Mouse (Mus musculus) spleen, adult 2 months (tissue): ENCODE results near the gene 2510009E07Rik. TPM values are rescaled to one million over a fixed set of nuclear protein-coding genes. Genes with fewer than 3 reads are reported as not detected.
"Not testable (repeated sequence)": the region's sequence is repeated elsewhere in the genome, so short reads cannot be mapped to it uniquely, and the experiment has no call there.

Experiments
- DNase-seq, 2 experiments: peaks; one replicate each; pipeline versions ENCODE4 v3.0.0 to v3.0.0-alpha.2; 2012 to 2021; ENCODE audit warnings: low spot score in 2 of 2, low read depth in 1 of 2
- H3K27ac ChIP-seq: fragments of 200-500 bp; 2 replicates; pipeline ENCODE4 v1.5.1; 2012; ENCODE audit warnings: low read length, inconsistent platforms; ENCODE audit not compliant: insufficient read depth
- H3K27me3 ChIP-seq: fragments of 200-500 bp; 2 replicates; pipeline ENCODE4 v1.6.1; 2012; ENCODE audit warnings: mild to moderate bottlenecking, moderate library complexity, low read length, inconsistent platforms; ENCODE audit not compliant: control insufficient read depth, insufficient read depth
- H3K36me3 ChIP-seq: fragments of 200-500 bp; 2 replicates; pipeline ENCODE4 v1.6.1; 2012; ENCODE audit warnings: mild to moderate bottlenecking, low read length, inconsistent platforms; ENCODE audit not compliant: control insufficient read depth, insufficient read depth
- H3K4me1 ChIP-seq: fragments of 200-500 bp; 2 replicates; pipeline ENCODE4 v1.6.1; 2011; ENCODE audit warnings: inconsistent platforms; ENCODE audit not compliant: control insufficient read depth, insufficient read depth, insufficient read length
- H3K4me3 ChIP-seq: fragments of 200-500 bp; 2 replicates; pipeline ENCODE4 v1.5.1; 2011; ENCODE audit warnings: mild to moderate bottlenecking, inconsistent platforms; ENCODE audit not compliant: insufficient read depth, insufficient read length; ENCODE audit errors: extremely low read depth
- CTCF ChIP-seq: fragments of 200-500 bp; IDR thresholded peaks from 2 replicates; pipeline ENCODE4 v1.5.1; 2011; ENCODE audit warnings: mild to moderate bottlenecking, inconsistent platforms; ENCODE audit not compliant: insufficient read depth, insufficient read length, insufficient replicate concordance; ENCODE audit errors: extremely low read depth
- POLR2A ChIP-seq: fragments of 200-500 bp; IDR thresholded peaks from 2 replicates; pipeline ENCODE4 v1.6.1; 2011; ENCODE audit warnings: low read depth, low read length, inconsistent platforms
- WGBS: fragments of 180-500 bp; shearing (Covaris S2); methylation state at CpG from one replicate; pipeline ENCODE4 v1.1.7; 2018; 5-methylcytosine and 5-hydroxymethylcytosine counted together
- polyA plus RNA-seq: library from polyadenylated mRNA; depleted of rRNA; stranded (reverse); fragments of >200 nt; gene quantifications from 2 replicates; pipeline ENCODE4 v1.2.3, GENCODE M21; 2012

2510009E07Rik gene
- polyA plus RNA-seq, 1 experiment, result 3.8 TPM

DNA sequence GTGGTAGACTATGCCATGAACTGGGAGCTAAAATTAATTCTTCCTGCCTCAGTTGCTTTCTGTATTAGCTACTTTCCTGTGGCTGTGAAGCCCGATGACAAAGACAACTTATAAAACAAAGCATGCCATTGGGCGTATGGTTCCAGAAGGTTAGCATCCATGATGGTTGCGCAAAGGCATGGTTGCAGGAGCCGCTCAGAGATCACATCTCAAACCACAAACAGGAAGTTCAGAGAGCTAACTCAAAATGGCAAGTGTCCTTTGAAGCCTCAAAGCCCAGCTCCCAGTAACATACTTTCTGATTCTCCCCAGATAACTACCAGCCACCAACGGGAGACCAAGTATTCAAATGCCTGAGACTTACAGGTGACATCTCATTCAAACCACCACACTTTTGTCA, 5.3 kb downstream of the 2510009E07Rik start:
- no peak overlapping the region for H3K4me3 ChIP-seq
- DNase-seq, result no peak
- no peaks in the 10 kb centered on the region for H3K36me3 ChIP-seq
- H3K4me1 ChIP-seq, result no peaks in the 10 kb centered on the region
- TF ChIP-seq POLR2A, result no peak
- TF ChIP-seq CTCF, result no peak
- no peak overlapping the region for H3K27ac ChIP-seq
- WGBS, result 24% methylated on average over 5 of the region's 5 CpGs
- no peaks in the 10 kb centered on the region for H3K27me3 ChIP-seq

- no peak for DNase-seq
- no peak for TF ChIP-seq POLR2A
- TF ChIP-seq CTCF, result no peak
- Histone ChIP-seq H3K4me1 (no peaks in the 10 kb centered on the region), H3K27me3 (no peaks in the 10 kb centered on the region), H3K36me3 (no peaks in the 10 kb centered on the region), H3K4me3 (no peak overlapping the region), H3K27ac (no peak overlapping the region)
- WGBS, result 90% methylated on average over 5 of the region's 5 CpGs
These were observed 7.1 kb downstream of the 2510009E07Rik start for GRCm38 (mm10) chr16:21687406-21687805.

GRCm38 (mm10) chr16:21676791-21677190, 17.7 kb downstream of the 2510009E07Rik start:
- WGBS, result 91% methylated on average over 7 of the region's 7 CpGs
- no peak for TF ChIP-seq POLR2A
- TF ChIP-seq CTCF, result no peak
- no peak for DNase-seq
- no peaks in the 10 kb centered on the region for H3K27me3 ChIP-seq
- no peaks in the 10 kb centered on the region for H3K4me1 ChIP-seq
- H3K27ac ChIP-seq, result no peak overlapping the region
- H3K36me3 ChIP-seq, result no peaks in the 10 kb centered on the region
- H3K4me3 ChIP-seq, result no peak overlapping the region

DNA sequence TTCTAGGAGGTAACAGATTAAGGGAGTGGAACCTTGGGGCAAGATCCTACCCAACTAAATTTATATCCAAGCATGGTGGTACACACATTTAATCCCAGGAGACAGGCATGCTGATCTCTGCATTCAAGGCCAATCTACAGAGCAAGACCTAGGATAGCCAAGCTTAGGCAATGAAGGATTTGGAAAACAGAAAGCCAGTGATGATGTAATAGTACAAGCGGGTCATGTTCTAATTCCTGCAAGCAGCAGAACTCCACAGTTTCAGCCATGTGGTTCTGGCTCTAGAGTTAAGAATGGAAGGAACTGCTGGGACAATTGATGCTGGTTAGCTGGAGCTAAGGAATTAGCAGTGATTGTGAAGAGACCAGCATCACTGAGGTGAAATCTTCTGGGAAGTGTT, 20.8 kb downstream of the 2510009E07Rik start:
- not testable (repeated sequence) for DNase-seq, H3K27ac ChIP-seq
- WGBS, result 100% methylated on average over 1 of the region's 1 CpGs

DNA sequence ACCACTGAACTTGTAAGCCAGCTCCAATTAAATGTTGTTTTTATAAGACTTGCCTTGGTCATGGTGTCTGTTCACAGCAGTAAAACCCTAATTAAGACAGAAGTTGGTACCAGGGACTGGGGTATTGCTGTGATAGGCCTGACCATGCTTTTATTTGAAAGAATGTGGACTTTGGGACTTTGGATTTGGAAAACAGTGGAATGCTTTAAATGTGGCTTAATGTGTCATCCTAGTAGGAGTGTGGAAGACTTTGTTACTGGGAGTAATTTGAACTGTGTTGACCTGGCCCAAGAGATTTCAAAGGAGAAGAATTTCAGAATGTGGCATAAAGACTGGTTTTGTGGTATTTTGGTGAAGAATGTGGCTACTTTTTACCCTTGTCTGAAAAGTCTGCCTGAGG, 21.4 kb downstream of the 2510009E07Rik start:
- not testable (repeated sequence) for H3K36me3 ChIP-seq, DNase-seq, H3K4me3 ChIP-seq, H3K4me1 ChIP-seq, H3K27ac ChIP-seq, H3K27me3 ChIP-seq

More for the DNA sequence above, 20.8 kb downstream of the 2510009E07Rik start:
- not testable (repeated sequence) for H3K4me1 ChIP-seq, H3K27me3 ChIP-seq, H3K4me3 ChIP-seq, H3K36me3 ChIP-seq

- no peak overlapping the region for H3K4me3 ChIP-seq
- H3K4me1 ChIP-seq, result no peaks in the 10 kb centered on the region
- H3K27me3 ChIP-seq, result no peaks in the 10 kb centered on the region
- no peaks in the 10 kb centered on the region for H3K36me3 ChIP-seq
- DNase-seq, result no peak
- H3K27ac ChIP-seq, result no peak overlapping the region
- no peak for TF ChIP-seq CTCF
- no peak for TF ChIP-seq POLR2A
- WGBS, result 85% methylated on average over 4 of the region's 4 CpGs
These were observed 22.6 kb downstream of the 2510009E07Rik start for GRCm38 (mm10) chr16:21671878-21672277.

GRCm38 (mm10) chr16:21665423-21665986, 29.0 kb downstream of the 2510009E07Rik start:
- no peaks in the 10 kb centered on the region for H3K27me3 ChIP-seq
- H3K4me1 ChIP-seq, result no peaks in the 10 kb centered on the region
- WGBS, result 77% methylated on average over 4 of the region's 4 CpGs
- no peak overlapping the region for H3K27ac ChIP-seq
- H3K4me3 ChIP-seq, result no peak overlapping the region
- TF ChIP-seq CTCF, result no peak
- TF ChIP-seq POLR2A, result no peak
- H3K36me3 ChIP-seq, result no peaks in the 10 kb centered on the region
- DNase-seq, result no peak

DNA sequence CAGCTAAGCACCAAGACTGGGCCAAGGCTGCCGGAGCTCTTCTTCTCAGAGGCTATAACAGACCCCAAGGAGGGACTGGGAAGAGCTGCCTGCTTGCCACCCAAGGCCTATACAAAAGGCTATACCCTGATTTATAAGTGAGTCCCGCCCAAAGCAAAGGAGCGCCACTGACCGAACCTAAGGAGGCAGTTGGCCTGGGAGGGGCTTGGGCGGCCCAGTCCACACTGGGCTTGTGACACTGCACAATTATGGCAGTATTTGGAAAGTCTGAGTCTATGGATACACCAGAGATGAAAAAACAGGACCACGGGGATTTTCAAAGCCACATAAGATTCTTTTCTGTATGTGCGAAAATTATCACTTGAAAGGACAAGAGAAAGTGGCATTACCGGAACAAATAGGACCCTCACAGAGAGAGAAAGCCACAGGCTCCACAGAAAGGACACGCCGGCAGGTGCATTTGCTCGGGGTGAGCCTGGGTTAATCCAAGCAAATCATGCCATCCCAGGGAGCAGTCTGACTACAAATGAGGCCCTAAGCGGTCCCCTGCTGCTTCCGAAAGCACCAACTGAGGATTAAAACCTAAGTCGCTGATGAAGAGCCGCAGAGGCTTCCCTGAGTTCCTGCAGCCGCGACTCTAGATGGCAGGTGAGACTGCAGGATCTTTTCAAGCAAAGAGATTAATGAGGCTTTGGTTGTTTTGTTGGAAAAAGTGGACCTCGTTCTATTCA, 29.7 kb downstream of the 2510009E07Rik start:
- TF ChIP-seq POLR2A (no peak), CTCF (no peak)
- Histone ChIP-seq H3K4me3 (no peak overlapping the region), H3K27me3 (no peaks in the 10 kb centered on the region), H3K36me3 (no peaks in the 10 kb centered on the region), H3K27ac (no peak overlapping the region), H3K4me1 (peaks cover 4% of the 10 kb centered on the region; the same call in 1 of the 2 replicates)
- no peak for DNase-seq
- 86% methylated on average over 18 of the region's 18 CpGs for WGBS
